Mouse (Mus musculus) brain, embryonic 14.5 days (tissue): ENCODE measurements around the gene Map3k14.

Source experiments
- CTCF ChIP-seq: fragments of 200-500 bp; IDR thresholded peaks from 2 replicates; pipeline ENCODE4 v1.5.1; 2012; ENCODE audit warnings: inconsistent platforms, mild to moderate bottlenecking, moderate library complexity, borderline replicate concordance; ENCODE audit not compliant: insufficient read depth, insufficient read length; ENCODE audit errors: extremely low read depth
- POLR2A ChIP-seq: fragments of 200-500 bp; IDR thresholded peaks from 2 replicates; pipeline ENCODE4 v1.6.1; 2012; ENCODE audit warnings: mild to moderate bottlenecking, inconsistent platforms, borderline replicate concordance; ENCODE audit not compliant: poor library complexity, insufficient read depth, insufficient read length, severe bottlenecking; ENCODE audit errors: extremely low read depth

DNA sequence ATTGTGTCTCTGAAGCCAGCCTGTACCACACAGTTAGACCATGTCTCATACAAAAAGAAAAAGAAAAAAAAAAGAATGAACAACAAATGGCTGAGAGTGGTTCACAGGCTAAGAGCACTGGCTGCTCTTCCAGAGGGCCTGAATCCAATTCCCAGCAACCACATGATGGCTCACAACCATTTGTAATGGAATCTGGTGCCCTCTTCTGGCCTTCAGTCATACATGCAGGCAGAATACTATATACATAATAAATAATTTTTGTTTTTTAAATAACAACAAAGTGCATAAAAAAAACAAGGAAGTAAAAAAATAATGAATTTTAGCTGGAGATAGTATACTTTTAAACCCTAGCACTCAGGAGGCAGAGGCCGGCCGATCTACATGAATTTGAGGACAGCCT is 37.7 kb downstream of the Map3k14 start:
- TF ChIP-seq CTCF, result no peak
- TF ChIP-seq POLR2A, result no peak
